Mouse (Mus musculus) monocyte, adult 5-6 weeks (primary cell): ENCODE measurements around the gene Wnt16. TPM values are rescaled to one million over a fixed set of nuclear protein-coding genes. Genes with fewer than 3 reads are reported as not detected.

Experiments used
- ATAC-seq: fragments of 153-309, 156-312 bp; replicated peaks from 2 replicates; pipeline ENCODE4 v1.8.0; 2017; ENCODE audit warnings: mild to moderate bottlenecking; ENCODE audit not compliant: low TSS enrichment, insufficient number of reproducible peaks, severe bottlenecking, poor library complexity, low FRiP score
- total RNA-seq: library from RNA; stranded (forward); fragments of 200-1000, 200-491, 200-594 nt; gene quantifications from 3 replicates; pipeline ENCODE4 v1.2.3, GENCODE M21; 2017

Gene Wnt16
- total RNA-seq, 1 experiment from 2014 or later: not detected

GRCm38 (mm10) chr6:22297028-22297427 is 9.0 kb downstream of the Wnt16 start:
- ATAC-seq: no peak

- ATAC-seq: no peak
Observed at GRCm38 (mm10) chr6:22298059-22298458, 10.0 kb downstream of the Wnt16 start.

GRCm38 (mm10) chr6:22325364-22326072 is 37.5 kb downstream of the Wnt16 start:
- peak; percentile 84 for ATAC-seq

GRCm38 (mm10) chr6:22326289-22326688 is 38.3 kb downstream of the Wnt16 start:
- ATAC-seq: no peak

GRCm38 (mm10) chr6:22327091-22327490 is 39.1 kb downstream of the Wnt16 start:
- no peak for ATAC-seq

- ATAC-seq: no peak
Observed at GRCm38 (mm10) chr6:22327931-22328330, 39.9 kb downstream of the Wnt16 start.

GRCm38 (mm10) chr6:22330169-22330960 is 42.3 kb downstream of the Wnt16 start:
- ATAC-seq: no peak

- ATAC-seq: no peak
Observed at GRCm38 (mm10) chr6:22332548-22332947, 44.5 kb downstream of the Wnt16 start.

GRCm38 (mm10) chr6:22339763-22340542 is 51.9 kb downstream of the Wnt16 start:
- ATAC-seq: no peak

GRCm38 (mm10) chr6:22340779-22341178 is 52.8 kb downstream of the Wnt16 start:
- ATAC-seq: no peak

- ATAC-seq: no peak
Observed at GRCm38 (mm10) chr6:22343292-22343691, 55.3 kb downstream of the Wnt16 start.

GRCm38 (mm10) chr6:22343706-22344105 is 55.7 kb downstream of the Wnt16 start:
- ATAC-seq: no peak

- ATAC-seq: no peak
Observed at GRCm38 (mm10) chr6:22344443-22344842, 56.4 kb downstream of the Wnt16 start.

- no peak for ATAC-seq
Observed at GRCm38 (mm10) chr6:22347132-22347902, 59.3 kb downstream of the Wnt16 start.

Other genes starting within 250 kb of the Wnt16 start
- 36.6 to 53.6 TPM (median 40.8 TPM) in 3 replicates for gene Fam3c, start 68.0 kb downstream of the Wnt16 start, total RNA-seq